Mouse (Mus musculus) small intestine, adult 2 months (tissue): ENCODE measurements around the gene Ccdc57.

ENCODE experiments used
- CTCF ChIP-seq: fragments of 200-500 bp; IDR thresholded peaks from 2 replicates; pipeline ENCODE4 v1.5.1; 2012; ENCODE audit warnings: low read depth, mild to moderate bottlenecking, control low read depth, inconsistent platforms, low read length, moderate library complexity, mixed read lengths; ENCODE audit not compliant: insufficient replicate concordance, insufficient read length; ENCODE audit errors: extremely low read depth
- POLR2A ChIP-seq: fragments of 200-500 bp; IDR thresholded peaks from 2 replicates; pipeline ENCODE4 v1.6.1; 2012; ENCODE audit warnings: low read depth, mild to moderate bottlenecking, control low read depth, inconsistent platforms, low read length, moderate library complexity

DNA sequence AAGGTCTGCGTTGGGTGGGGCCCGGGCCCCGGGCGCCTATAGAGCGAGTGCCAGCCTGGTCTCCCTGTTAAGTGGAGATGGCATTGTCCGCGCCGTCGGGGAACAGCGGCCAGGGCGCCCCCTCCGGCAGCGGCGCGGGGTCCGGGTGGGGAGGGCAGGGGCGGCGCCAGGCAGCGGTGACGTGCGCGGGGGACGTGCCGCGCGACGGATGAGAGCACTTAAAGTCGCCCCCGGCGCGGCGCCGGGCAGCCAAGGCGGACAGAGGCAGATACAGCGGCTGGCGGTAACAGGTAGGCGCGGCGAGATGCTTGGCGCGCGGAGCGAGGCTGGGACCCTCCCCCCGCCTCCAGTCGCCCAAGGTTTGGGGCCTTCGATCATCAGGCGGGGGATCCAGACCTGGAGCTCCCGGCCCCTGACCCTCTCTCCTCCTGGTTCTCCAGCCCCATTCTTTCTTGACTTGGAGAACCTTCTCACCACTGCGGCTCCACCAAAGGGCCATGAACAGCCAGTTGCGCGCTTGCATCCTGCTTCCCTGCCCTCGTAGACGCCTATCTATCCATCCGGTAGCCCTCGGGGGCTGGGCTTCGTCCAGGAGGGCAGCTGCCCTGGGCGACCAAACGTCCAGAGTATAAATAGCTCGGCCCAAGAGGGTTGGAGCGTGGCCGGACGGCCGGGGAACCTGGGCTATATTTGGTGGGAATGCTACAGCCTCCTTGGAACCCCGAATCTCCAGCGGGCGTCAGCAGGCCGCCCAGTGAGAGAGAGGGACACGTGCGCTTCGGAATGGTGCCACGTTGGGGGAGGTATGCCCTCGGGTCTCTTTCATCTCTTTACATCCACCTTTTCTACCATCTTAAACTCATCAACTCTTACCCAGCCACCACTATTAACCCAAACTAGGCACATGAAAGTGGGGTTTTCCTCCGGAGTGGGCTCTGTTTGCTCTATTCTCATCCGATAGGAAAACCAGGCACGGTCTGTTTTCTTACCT, 16.5 kb upstream of the Ccdc57 start:
- TF ChIP-seq CTCF: no peak
- peak; percentile 39; the same call in 1 of the 2 replicates for TF ChIP-seq POLR2A
